Mouse (Mus musculus) liver, embryonic 12.5 days (tissue): ENCODE measurements around the gene Plk4. TPM values are rescaled to one million over a fixed set of nuclear protein-coding genes. Genes with fewer than 3 reads are reported as not detected.
"Not testable (repeated sequence)": the region's sequence is repeated elsewhere in the genome, so short reads cannot be mapped to it uniquely, and the experiment has no call there.

Source experiments
- ATAC-seq: fragments of 200-750 bp; cut with Nextera tagmentation; 2 replicates; pipeline ENCODE4 v1.8.0; 2017; ENCODE audit warnings: moderate number of reproducible peaks, mild to moderate bottlenecking, moderate library complexity
- H3K27ac ChIP-seq: fragments of 300-500 bp; sonication (generic); 2 replicates; pipeline ENCODE4 v1.5.1; 2016; ENCODE audit warnings: mild to moderate bottlenecking
- H3K27me3 ChIP-seq: fragments of 300-500 bp; sonication (generic); replicated peaks from 2 replicates; pipeline ENCODE4 v1.6.1; 2016; ENCODE audit warnings: mild to moderate bottlenecking, moderate library complexity
- H3K36me3 ChIP-seq: fragments of 300-500 bp; sonication (generic); 2 replicates; pipeline ENCODE4 v1.6.1; 2016; ENCODE audit warnings: mild to moderate bottlenecking, moderate library complexity
- H3K4me1 ChIP-seq: fragments of 300-500 bp; sonication (generic); 2 replicates; pipeline ENCODE4 v1.6.1; 2016
- H3K4me2 ChIP-seq: fragments of 300-500 bp; sonication (generic); 2 replicates; pipeline ENCODE4 v1.6.1; 2016; ENCODE audit warnings: mild to moderate bottlenecking, moderate library complexity
- H3K4me3 ChIP-seq: fragments of 300-500 bp; sonication (generic); 2 replicates; pipeline ENCODE4 v1.5.1; 2016; ENCODE audit warnings: mild to moderate bottlenecking, moderate library complexity
- H3K9ac ChIP-seq: fragments of 300-500 bp; sonication (generic); 2 replicates; pipeline ENCODE4 v1.6.1; 2016; ENCODE audit warnings: mild to moderate bottlenecking, moderate library complexity
- H3K9me3 ChIP-seq: fragments of 300-500 bp; sonication (generic); replicated peaks from 2 replicates; pipeline ENCODE4 v1.6.1; 2016; ENCODE audit warnings: mild to moderate bottlenecking, moderate library complexity
- WGBS: fragments of 180-500 bp; shearing (Covaris S2); methylation state at CpG from one replicate; pipeline ENCODE4 v1.1.7; 2016; ENCODE audit not compliant: insufficient replicate concordance; 5-methylcytosine and 5-hydroxymethylcytosine counted together
- polyA plus RNA-seq: library from polyadenylated mRNA; unstranded; fragments of >200 nt; fragmentation: Nextera tagmentation; extraction: Ambion mirVana; gene quantifications from 2 replicates; pipeline ENCODE4 v1.2.1, GENCODE M21; 2016

The Plk4 gene
- polyA plus RNA-seq = 57.3 and 59.0 TPM in 2 replicates

GRCm38 (mm10) chr3:40799530-40800372 lies at the start of gene Plk4:
TSS of gene Plk4 (plus strand) at chr3:40800019.
- WGBS = 1% methylated on average over 66 of the region's 66 CpGs
- peak; percentile 85 for ATAC-seq

GRCm38 (mm10) chr3:40760746-40761145 lies 39.1 kb upstream of the Plk4 start:
- H3K4me2 ChIP-seq = no peak overlapping the region
- H3K4me1 ChIP-seq = no peaks in the 10 kb centered on the region
- H3K9me3 ChIP-seq = no peaks in the 10 kb centered on the region
- H3K27me3 ChIP-seq = no peaks in the 10 kb centered on the region
- WGBS = 78% methylated on average over 3 of the region's 3 CpGs
- no peak for ATAC-seq
- no peak overlapping the region for H3K4me3 ChIP-seq
- H3K27ac ChIP-seq = no peak overlapping the region
- no peak overlapping the region for H3K9ac ChIP-seq
- H3K36me3 ChIP-seq = peaks cover 58% of the 10 kb centered on the region

More at GRCm38 (mm10) chr3:40799530-40800372, at the start of gene Plk4:
- H3K4me3 ChIP-seq = peak within 1 kb of the TSS; percentile 95
- H3K27me3 ChIP-seq = no peaks in the 10 kb centered on the region
- H3K4me2 ChIP-seq = peak within 1 kb of the TSS; percentile 91
- peak within 1 kb of the TSS; percentile 96 for H3K9ac ChIP-seq
- no peaks in the 10 kb centered on the region for H3K9me3 ChIP-seq
- peaks cover 28% of the 10 kb centered on the region for H3K36me3 ChIP-seq
- peaks cover 32% of the 10 kb centered on the region for H3K4me1 ChIP-seq
- peak within 1 kb of the TSS; percentile 93 for H3K27ac ChIP-seq

GRCm38 (mm10) chr3:40761312-40761711 lies 38.5 kb upstream of the Plk4 start:
- no peak overlapping the region for H3K4me2 ChIP-seq
- H3K4me1 ChIP-seq = no peaks in the 10 kb centered on the region
- WGBS = 85% methylated on average over 2 of the region's 2 CpGs
- H3K36me3 ChIP-seq = peaks cover 57% of the 10 kb centered on the region
- H3K27me3 ChIP-seq = no peaks in the 10 kb centered on the region
- no peak overlapping the region for H3K4me3 ChIP-seq
- ATAC-seq = no peak
- no peak overlapping the region for H3K9ac ChIP-seq
- no peak overlapping the region for H3K27ac ChIP-seq
- no peaks in the 10 kb centered on the region for H3K9me3 ChIP-seq

- WGBS = 85% methylated on average over 2 of the region's 2 CpGs
Observed at GRCm38 (mm10) chr3:40793783-40794182, 6.0 kb upstream of the Plk4 start.

GRCm38 (mm10) chr3:40798054-40798453 lies 1.8 kb upstream of the Plk4 start:
- Histone ChIP-seq H3K27ac (no peak overlapping the region), H3K27me3 (no peaks in the 10 kb centered on the region), H3K36me3 (peaks cover 22% of the 10 kb centered on the region), H3K4me2 (no peak overlapping the region), H3K9me3 (no peaks in the 10 kb centered on the region), H3K9ac (no peak overlapping the region), H3K4me3 (no peak overlapping the region), H3K4me1 (peaks cover 30% of the 10 kb centered on the region)
- WGBS = 65% methylated on average over 1 of the region's 1 CpGs
- ATAC-seq = no peak

More at GRCm38 (mm10) chr3:40793783-40794182, 6.0 kb upstream of the Plk4 start:
- no peaks in the 10 kb centered on the region for H3K9me3 ChIP-seq
- H3K4me3 ChIP-seq = no peak overlapping the region
- H3K4me1 ChIP-seq = peaks cover 3% of the 10 kb centered on the region
- H3K4me2 ChIP-seq = no peak overlapping the region
- H3K27me3 ChIP-seq = no peaks in the 10 kb centered on the region
- no peak overlapping the region for H3K27ac ChIP-seq
- no peak for ATAC-seq
- H3K9ac ChIP-seq = no peak overlapping the region
- H3K36me3 ChIP-seq = peaks cover 25% of the 10 kb centered on the region

- Histone ChIP-seq H3K27me3 (no peaks in the 10 kb centered on the region), H3K4me2 (peak overlapping the region; percentile 91), H3K27ac (peak overlapping the region; percentile 81; the same call in 1 of the 2 replicates), H3K4me1 (peaks cover 30% of the 10 kb centered on the region), H3K36me3 (peaks cover 20% of the 10 kb centered on the region), H3K9me3 (no peaks in the 10 kb centered on the region), H3K4me3 (peak overlapping the region; percentile 95; the same call in 1 of the 2 replicates), H3K9ac (no peak overlapping the region)
- ATAC-seq = peak; percentile 42
- 31% methylated on average over 7 of the region's 7 CpGs for WGBS
Observed at GRCm38 (mm10) chr3:40798500-40798899, 1.3 kb upstream of the Plk4 start.

- Histone ChIP-seq H3K27me3 (no peaks in the 10 kb centered on the region), H3K4me1 (peaks cover 32% of the 10 kb centered on the region), H3K9ac (peak overlapping the region; percentile 96), H3K4me3 (peak overlapping the region; percentile 95), H3K27ac (peak overlapping the region; percentile 93), H3K4me2 (peak overlapping the region; percentile 91), H3K9me3 (no peaks in the 10 kb centered on the region), H3K36me3 (peaks cover 35% of the 10 kb centered on the region)
- under 1% methylated on average over 36 of the region's 37 CpGs for WGBS
- ATAC-seq = peak; percentile 86
Observed at GRCm38 (mm10) chr3:40800373-40800823, 579 bp downstream of the Plk4 start.

GRCm38 (mm10) chr3:40806871-40807270 lies 7.1 kb downstream of the Plk4 start:
- H3K4me3 ChIP-seq = no peak overlapping the region
- no peaks in the 10 kb centered on the region for H3K27me3 ChIP-seq
- peaks cover 78% of the 10 kb centered on the region for H3K36me3 ChIP-seq
- peaks cover 8% of the 10 kb centered on the region for H3K4me1 ChIP-seq
- no peak for ATAC-seq
- no peaks in the 10 kb centered on the region for H3K9me3 ChIP-seq
- WGBS = 65% methylated on average over 2 of the region's 2 CpGs
- H3K4me2 ChIP-seq = no peak overlapping the region
- no peak overlapping the region for H3K9ac ChIP-seq
- no peak overlapping the region for H3K27ac ChIP-seq

GRCm38 (mm10) chr3:40808686-40809085 lies 8.9 kb downstream of the Plk4 start:
- no peak overlapping the region for H3K4me2 ChIP-seq
- no peak overlapping the region for H3K27ac ChIP-seq
- H3K27me3 ChIP-seq = no peaks in the 10 kb centered on the region
- H3K4me1 ChIP-seq = 0 out of 2 replicates have a peak, but pooled peaks cover under 1% of the 10 kb centered on the region
- 93% methylated on average over 10 of the region's 10 CpGs for WGBS
- H3K36me3 ChIP-seq = peaks cover 84% of the 10 kb centered on the region
- H3K4me3 ChIP-seq = no peak overlapping the region
- no peaks in the 10 kb centered on the region for H3K9me3 ChIP-seq
- no peak for ATAC-seq
- no peak overlapping the region for H3K9ac ChIP-seq

GRCm38 (mm10) chr3:40809894-40810293 lies 10.1 kb downstream of the Plk4 start:
- Histone ChIP-seq H3K36me3 (peaks cover 87% of the 10 kb centered on the region), H3K4me2 (no peak overlapping the region), H3K27me3 (no peaks in the 10 kb centered on the region), H3K9me3 (no peaks in the 10 kb centered on the region), H3K27ac (no peak overlapping the region), H3K9ac (no peak overlapping the region), H3K4me3 (no peak overlapping the region), H3K4me1 (no peaks in the 10 kb centered on the region)
- ATAC-seq = no peak
- 83% methylated on average over 2 of the region's 2 CpGs for WGBS

- H3K36me3 ChIP-seq = peaks cover 86% of the 10 kb centered on the region
- WGBS = 93% methylated on average over 2 of the region's 2 CpGs
- H3K27me3 ChIP-seq = no peaks in the 10 kb centered on the region
- ATAC-seq = no peak
- no peak overlapping the region for H3K4me2 ChIP-seq
- H3K9ac ChIP-seq = no peak overlapping the region
- H3K4me3 ChIP-seq = no peak overlapping the region
- no peak overlapping the region for H3K27ac ChIP-seq
- H3K9me3 ChIP-seq = no peaks in the 10 kb centered on the region
- no peaks in the 10 kb centered on the region for H3K4me1 ChIP-seq
Observed at GRCm38 (mm10) chr3:40813275-40813674, 13.5 kb downstream of the Plk4 start.

- H3K27me3 ChIP-seq, ATAC-seq, H3K9me3 ChIP-seq, H3K36me3 ChIP-seq, H3K27ac ChIP-seq: not testable (repeated sequence)
- Histone ChIP-seq H3K4me2 (peak overlapping the region; percentile 72), H3K4me3 (peak overlapping the region; percentile 64), H3K4me1 (peaks cover 12% of the 10 kb centered on the region), H3K9ac (peak overlapping the region; percentile 77)
- 83% methylated on average over 6 of the region's 6 CpGs for WGBS
Observed at GRCm38 (mm10) chr3:40845521-40845920, 45.7 kb downstream of the Plk4 start.
